Mouse (Mus musculus): ENCODE results near the gene Prickle2.

DNA sequence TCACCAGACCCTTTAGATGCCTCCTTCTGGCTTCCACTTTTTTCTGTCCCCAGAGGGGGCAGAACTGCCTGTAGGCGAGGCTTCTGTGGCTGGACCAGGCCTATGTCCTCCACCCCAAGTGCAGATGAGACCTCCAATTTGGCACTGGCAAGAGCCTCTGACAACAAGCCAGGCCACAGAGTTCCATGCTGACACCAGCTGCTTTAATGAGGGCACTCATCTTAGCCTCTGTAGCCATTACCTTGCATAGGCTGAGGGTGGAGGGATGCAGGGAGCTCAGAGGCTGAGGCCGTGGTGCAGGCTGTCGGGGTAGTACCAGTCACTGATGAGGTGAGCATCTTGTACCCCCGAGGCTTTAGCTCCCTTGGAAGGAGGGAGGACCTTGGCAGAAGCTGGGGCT lies 208.7 kb downstream of the Prickle2 start:
- TF ChIP-seq CTCF (IDR thresholded peaks at IDR 0.05; ENCODE audit: extremely low read depth, insufficient read depth, insufficient read length, insufficient replicate concordance) (no peak), POLR2A (IDR thresholded peaks at IDR 0.05; ENCODE audit: low read depth, low read length) (no peak)

All from spleen, adult 2 months (tissue).